In genomic region chr17:5976221-5977055, GRCm38 (mm10) we compare ENCODE assay signal across 8 mouse cellular contexts. TPM values are rescaled to one million over a fixed set of nuclear protein-coding genes. Genes with fewer than 3 reads are reported as not detected.
A peak's percentile ranks its signal among the peaks of the same experiment; 100 is the strongest.
DNase-seq lines count a peak whose midpoint lies in the region; ATAC-seq and TF ChIP-seq lines count a peak whose summit lies in the region.

No protein-coding gene starts in this region.

- peak overlapping the region; percentile 9; the same call in 1 of the 2 replicates for H3K4me3 ChIP-seq in forebrain, postnatal 0 days (ENCODE audit: low read depth, low read length)
- H3K4me3 ChIP-seq in forebrain, embryonic 14.5 days (ENCODE audit: low read depth, low read length), result no peak overlapping the region
- H3K4me3 ChIP-seq in thymus, adult 2 months (ENCODE audit: control insufficient read depth, insufficient read depth, low read length), result peak overlapping the region; percentile 23
- H3K4me3 ChIP-seq in midbrain, embryonic 16.5 days (ENCODE audit: low read depth, low read length), result no peak overlapping the region

- H3K36me3 ChIP-seq in forebrain, postnatal 0 days (ENCODE audit: insufficient read depth), result no peaks in the 10 kb centered on the region
- no peaks in the 10 kb centered on the region for H3K36me3 ChIP-seq in forebrain, embryonic 14.5 days (ENCODE audit: control insufficient read depth, insufficient read depth, low read length)
- no peaks in the 10 kb centered on the region for H3K36me3 ChIP-seq in thymus, adult 2 months (ENCODE audit: control insufficient read depth, insufficient read depth, low read length)
- no peaks in the 10 kb centered on the region for H3K36me3 ChIP-seq in midbrain, embryonic 16.5 days (ENCODE audit: control insufficient read depth, insufficient read depth, low read length)

- peak overlapping the region; percentile 38 for H3K4me2 ChIP-seq in forebrain, postnatal 0 days (ENCODE audit: low read depth)
- no peak overlapping the region for H3K4me2 ChIP-seq in forebrain, embryonic 14.5 days (ENCODE audit: low read length)
- H3K4me2 ChIP-seq in midbrain, embryonic 16.5 days (ENCODE audit: low read length), result no peak overlapping the region

- ATAC-seq in forebrain, postnatal 0 days, result no peak
- no peak for ATAC-seq in forebrain, embryonic 14.5 days
- ATAC-seq in inflammation-experienced regulatory T-cells, adult 6 months, result peak; percentile 22
- ATAC-seq in midbrain, embryonic 16.5 days, result no peak

- 0 out of 2 replicates have a peak overlapping the region, but pooled peaks have one; percentile 1 for H3K9ac ChIP-seq in forebrain, postnatal 0 days
- H3K9ac ChIP-seq in forebrain, embryonic 14.5 days (ENCODE audit: low read length), result no peak overlapping the region; the same call in 1 of the 2 replicates
- H3K9ac ChIP-seq in midbrain, embryonic 16.5 days (ENCODE audit: low read depth, low read length), result no peak overlapping the region

- H3K27ac ChIP-seq in forebrain, postnatal 0 days (ENCODE audit: low read depth, low read length), result 0 out of 2 replicates have a peak overlapping the region, but pooled peaks have one; percentile 4
- no peak overlapping the region; the same call in 1 of the 2 replicates for H3K27ac ChIP-seq in forebrain, embryonic 14.5 days (ENCODE audit: low read depth, low read length)
- H3K27ac ChIP-seq in thymus, adult 2 months (ENCODE audit: control insufficient read depth, insufficient read depth, low read length), result peak overlapping the region; percentile 46; the same call in 1 of the 2 replicates
- no peak overlapping the region for H3K27ac ChIP-seq in midbrain, embryonic 16.5 days (ENCODE audit: low read length)

- no peaks in the 10 kb centered on the region for H3K9me3 ChIP-seq in forebrain, postnatal 0 days (ENCODE audit: low read length)
- no peaks in the 10 kb centered on the region for H3K9me3 ChIP-seq in forebrain, embryonic 14.5 days (replicated peaks; ENCODE audit: control insufficient read depth, low read length)
- H3K9me3 ChIP-seq in midbrain, embryonic 16.5 days (replicated peaks; ENCODE audit: control insufficient read depth, low read length, poor library complexity, severe bottlenecking), result no peaks in the 10 kb centered on the region

- H3K27me3 ChIP-seq in forebrain, postnatal 0 days (ENCODE audit: insufficient read depth, low read length), result no peaks in the 10 kb centered on the region
- no peaks in the 10 kb centered on the region for H3K27me3 ChIP-seq in forebrain, embryonic 14.5 days (replicated peaks; ENCODE audit: control insufficient read depth, insufficient read depth, low read length)
- no peaks in the 10 kb centered on the region for H3K27me3 ChIP-seq in thymus, adult 2 months (ENCODE audit: control insufficient read depth, insufficient read depth, low read length)
- no peaks in the 10 kb centered on the region for H3K27me3 ChIP-seq in midbrain, embryonic 16.5 days (ENCODE audit: control insufficient read depth, insufficient read depth, low read depth, low read length)

- 47% methylated on average over 20 of the region's 20 CpGs for WGBS in forebrain, postnatal 0 days
- 72% methylated on average over 20 of the region's 20 CpGs for WGBS in forebrain, embryonic 14.5 days
- WGBS in thymus, adult 2 months, result 82% methylated on average over 20 of the region's 20 CpGs
- 76% methylated on average over 20 of the region's 20 CpGs for WGBS in midbrain, embryonic 16.5 days

- no peak for DNase-seq in forebrain, postnatal 0 days
- no peak for DNase-seq in forebrain, embryonic 14.5 days (ENCODE audit: low spot score)
- peak; percentile 11 for DNase-seq in thymus, adult 2 months
- DNase-seq in thymus, postnatal 10 days (ENCODE audit: low spot score in 2 of 2), result no peak
- peak; percentile 58 to 67 for DNase-seq in lung, postnatal 4 days
- DNase-seq in urinary bladder, postnatal 25 days (ENCODE audit: low spot score), result no peak

- H3K4me1 ChIP-seq in forebrain, postnatal 0 days (ENCODE audit: insufficient read depth), result peaks cover 21% of the 10 kb centered on the region; the same call in 1 of the 2 replicates
- peaks cover 10% of the 10 kb centered on the region; the same call in 1 of the 2 replicates for H3K4me1 ChIP-seq in forebrain, embryonic 14.5 days (ENCODE audit: control insufficient read depth, insufficient read depth, low read length)
- H3K4me1 ChIP-seq in thymus, adult 2 months (replicated peaks; ENCODE audit: control insufficient read depth, insufficient read depth, low read length), result peaks cover 39% of the 10 kb centered on the region
- peaks cover 2% of the 10 kb centered on the region; the same call in 1 of the 2 replicates for H3K4me1 ChIP-seq in midbrain, embryonic 16.5 days (ENCODE audit: control insufficient read depth, insufficient read depth, low read length)

- TF ChIP-seq CTCF in forebrain, postnatal 0 days (IDR thresholded peaks at IDR 0.05; ENCODE audit: low read depth), result no peak
- no peak for TF ChIP-seq CTCF in thymus, adult 2 months (IDR thresholded peaks at IDR 0.05; ENCODE audit: borderline replicate concordance, control insufficient read depth, extremely low read depth, insufficient read depth, low read length, poor library complexity)

- TF ChIP-seq POLR2A in thymus, adult 2 months (IDR thresholded peaks at IDR 0.05; ENCODE audit: control insufficient read depth, extremely low read depth, insufficient read depth, low read length, poor library complexity), result no peak

RNA-seq across cellular contexts. Expression of gene Synj2, which starts 35.4 kb away (rescaled TPM):
- total RNA-seq in forebrain, postnatal 0 days (2014; rRNA removed), result 6.7 and 6.8 TPM in 2 replicates
- 1.8 and 3.6 TPM in 2 replicates for polyA plus RNA-seq in forebrain, postnatal 0 days (2015; fragmentation: Nextera tagmentation; extraction: Ambion mirVana)
- polyA plus RNA-seq in forebrain, embryonic 14.5 days (2014; fragmentation: Nextera tagmentation; extraction: Ambion mirVana), result 0.72 and 0.90 TPM in 2 replicates
- 9.0 and 9.8 TPM in 2 replicates for polyA plus RNA-seq in thymus, adult 2 months (2012; rRNA removed)
- polyA plus RNA-seq in inflammation-experienced regulatory T-cells, adult 6 months (2017; shearing (Covaris generic)), result 10 to 100 TPM; 11.8 to 16.8 (median 16.3) TPM
- 0.93 and 1.5 TPM in 2 replicates for polyA plus RNA-seq in midbrain, embryonic 16.5 days (2015; fragmentation: Nextera tagmentation; extraction: Ambion mirVana)

Comparison
In these comparisons a context has a peak if more than half of its experiments do, and no peak if none do; other contexts are left out.
1. DNase-seq: peak in thymus, adult 2 months (single experiment) and lung, postnatal 4 days (2 of 2); none in forebrain, postnatal 0 days (single experiment), forebrain, embryonic 14.5 days (single experiment), thymus, postnatal 10 days (0 of 2) and urinary bladder, postnatal 25 days (single experiment).
2. H3K27ac ChIP-seq: peak in forebrain, postnatal 0 days (single experiment) and thymus, adult 2 months (single experiment); none in forebrain, embryonic 14.5 days (single experiment) and midbrain, embryonic 16.5 days (single experiment).
3. H3K4me3 ChIP-seq: peak in forebrain, postnatal 0 days (single experiment) and thymus, adult 2 months (single experiment); none in forebrain, embryonic 14.5 days (single experiment) and midbrain, embryonic 16.5 days (single experiment).